Mouse (Mus musculus) limb, embryonic 11.5 days (tissue): Measurements from ENCODE around the gene Eomes. TPM values are rescaled to one million over a fixed set of nuclear protein-coding genes. Genes with fewer than 3 reads are reported as not detected.

ENCODE experiments used
- ATAC-seq: fragments of 200-750 bp; cut with Nextera tagmentation; 2 replicates; pipeline ENCODE4 v1.8.0; 2017; ENCODE audit warnings: low read depth; ENCODE audit not compliant: insufficient number of reproducible peaks, low FRiP score, low TSS enrichment
- DNase-seq: peaks from one replicate; pipeline ENCODE4 v3.0.0-alpha.2; 2015; ENCODE audit warnings: low spot score
- H3K27ac ChIP-seq: fragments of 300-500 bp; sonication (generic); replicated peaks from 2 replicates; pipeline ENCODE4 v1.5.1; 2014; ENCODE audit warnings: low read depth, mild to moderate bottlenecking, low read length
- H3K27me3 ChIP-seq: fragments of 300-500 bp; sonication (generic); 2 replicates; pipeline ENCODE4 v1.6.1; 2014; ENCODE audit warnings: mild to moderate bottlenecking, low read length, mixed read lengths; ENCODE audit not compliant: control insufficient read depth, insufficient read depth
- H3K36me3 ChIP-seq: fragments of 300-500 bp; sonication (generic); 2 replicates; pipeline ENCODE4 v1.6.1; 2014; ENCODE audit warnings: mild to moderate bottlenecking, low read length, moderate library complexity, mixed read lengths; ENCODE audit not compliant: control insufficient read depth, insufficient read depth
- H3K4me1 ChIP-seq: fragments of 300-500 bp; sonication (generic); 2 replicates; pipeline ENCODE4 v1.6.1; 2014; ENCODE audit warnings: low read length, mixed read lengths; ENCODE audit not compliant: control insufficient read depth, insufficient read depth
- H3K4me2 ChIP-seq: fragments of 300-500 bp; sonication (generic); 2 replicates; pipeline ENCODE4 v1.6.1; 2014; ENCODE audit warnings: low read depth, mild to moderate bottlenecking, moderate library complexity; ENCODE audit not compliant: severe bottlenecking
- H3K4me3 ChIP-seq: fragments of 300-500 bp; sonication (generic); 2 replicates; pipeline ENCODE4 v1.5.1; 2014; ENCODE audit warnings: low read depth, low read length
- H3K9ac ChIP-seq: fragments of 300-500 bp; sonication (generic); 2 replicates; pipeline ENCODE4 v1.6.1; 2014; ENCODE audit warnings: mild to moderate bottlenecking, low read length
- H3K9me3 ChIP-seq: fragments of 300-500 bp; sonication (generic); 2 replicates; pipeline ENCODE4 v1.6.1; 2016; ENCODE audit warnings: low read length; ENCODE audit not compliant: control insufficient read depth
- WGBS: fragments of 180-500 bp; shearing (Covaris S2); extraction: QIAGEN DNeasy Blood & Tissue Kit; methylation state at CpG from one replicate; pipeline ENCODE4 v1.1.7; 2014; 5-methylcytosine and 5-hydroxymethylcytosine counted together
- polyA plus RNA-seq: library from polyadenylated mRNA; unstranded; fragments of >200 nt; fragmentation: Nextera tagmentation; extraction: Ambion mirVana; gene quantifications from 2 replicates; pipeline ENCODE4 v1.2.1, GENCODE M21; 2014

The Eomes gene
- polyA plus RNA-seq, 1 experiment from 2014 or later, result 1.1 TPM

GRCm38 (mm10) chr9:118480292-118480690, 2.3 kb downstream of the Eomes start:
- H3K27me3 ChIP-seq, result peaks cover 75% of the 10 kb centered on the region
- DNase-seq (no peak), ATAC-seq (no peak)
- H3K27ac ChIP-seq, result no peak overlapping the region
- WGBS, result 2% methylated on average over 14 of the region's 14 CpGs
- no peak overlapping the region for H3K4me3 ChIP-seq
- no peak overlapping the region for H3K4me2 ChIP-seq
- H3K4me1 ChIP-seq, result peaks cover 16% of the 10 kb centered on the region; the same call in 1 of the 2 replicates
- H3K36me3 ChIP-seq, result no peaks in the 10 kb centered on the region
- H3K9ac ChIP-seq, result no peak overlapping the region
- H3K9me3 ChIP-seq, result no peaks in the 10 kb centered on the region

- WGBS, result 82% methylated on average over 10 of the region's 10 CpGs
- H3K4me1 ChIP-seq, result peaks cover 16% of the 10 kb centered on the region; the same call in 1 of the 2 replicates
- no peak overlapping the region for H3K27ac ChIP-seq
- no peak overlapping the region for H3K4me3 ChIP-seq
- no peak overlapping the region for H3K9ac ChIP-seq
- ATAC-seq, result no peak
- no peak for DNase-seq
- no peak overlapping the region for H3K4me2 ChIP-seq
- H3K27me3 ChIP-seq, result peaks cover 79% of the 10 kb centered on the region
- H3K36me3 ChIP-seq, result no peaks in the 10 kb centered on the region
- no peaks in the 10 kb centered on the region for H3K9me3 ChIP-seq
Measured at GRCm38 (mm10) chr9:118482210-118482609, 4.2 kb downstream of the Eomes start.

- Histone ChIP-seq H3K4me2 (peak overlapping the region; percentile 18), H3K4me3 (no peak overlapping the region), H3K27ac (no peak overlapping the region), H3K36me3 (no peaks in the 10 kb centered on the region), H3K27me3 (peaks cover 56% of the 10 kb centered on the region), H3K9me3 (no peaks in the 10 kb centered on the region), H3K9ac (no peak overlapping the region), H3K4me1 (peaks cover 12% of the 10 kb centered on the region; the same call in 1 of the 2 replicates)
- DNase-seq (peak; percentile 57), ATAC-seq (no peak)
- 1% methylated on average over 32 of the region's 32 CpGs for WGBS
Measured at GRCm38 (mm10) chr9:118486361-118487095, 8.5 kb downstream of the Eomes start.

DNA sequence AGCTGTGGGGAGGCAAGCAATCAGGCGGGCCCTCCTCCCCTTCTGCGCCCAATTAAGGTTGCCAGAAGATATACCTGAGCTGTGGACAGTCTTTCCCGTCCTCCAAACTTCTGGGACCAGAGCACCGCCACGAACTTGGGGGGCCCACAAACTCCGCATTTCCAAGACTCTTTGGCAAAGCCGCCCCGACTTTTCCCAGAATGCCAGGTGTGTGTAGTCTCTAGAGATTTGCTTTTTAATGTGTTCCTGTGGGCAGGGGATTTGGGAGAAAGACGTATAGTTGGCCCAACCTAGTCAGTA, 9.0 kb downstream of the Eomes start:
- Histone ChIP-seq H3K4me2 (peak overlapping the region; percentile 18; the same call in 1 of the 2 replicates), H3K9me3 (no peaks in the 10 kb centered on the region), H3K27ac (no peak overlapping the region), H3K36me3 (no peaks in the 10 kb centered on the region), H3K4me3 (no peak overlapping the region), H3K4me1 (peaks cover 12% of the 10 kb centered on the region; the same call in 1 of the 2 replicates), H3K27me3 (peaks cover 52% of the 10 kb centered on the region), H3K9ac (no peak overlapping the region)
- DNase-seq, result peak; percentile 49
- under 1% methylated on average over 9 of the region's 9 CpGs for WGBS
- no peak for ATAC-seq

- DNase-seq (peak; percentile 62), ATAC-seq (no peak)
- Histone ChIP-seq H3K27ac (no peak overlapping the region), H3K4me1 (peaks cover 12% of the 10 kb centered on the region; the same call in 1 of the 2 replicates), H3K36me3 (no peaks in the 10 kb centered on the region), H3K27me3 (peaks cover 48% of the 10 kb centered on the region), H3K9ac (no peak overlapping the region), H3K4me3 (peak overlapping the region; percentile 20), H3K4me2 (peak overlapping the region; percentile 49), H3K9me3 (no peaks in the 10 kb centered on the region)
- WGBS, result under 1% methylated on average over 22 of the region's 22 CpGs
Measured at GRCm38 (mm10) chr9:118487636-118488035, 9.6 kb downstream of the Eomes start.

DNA sequence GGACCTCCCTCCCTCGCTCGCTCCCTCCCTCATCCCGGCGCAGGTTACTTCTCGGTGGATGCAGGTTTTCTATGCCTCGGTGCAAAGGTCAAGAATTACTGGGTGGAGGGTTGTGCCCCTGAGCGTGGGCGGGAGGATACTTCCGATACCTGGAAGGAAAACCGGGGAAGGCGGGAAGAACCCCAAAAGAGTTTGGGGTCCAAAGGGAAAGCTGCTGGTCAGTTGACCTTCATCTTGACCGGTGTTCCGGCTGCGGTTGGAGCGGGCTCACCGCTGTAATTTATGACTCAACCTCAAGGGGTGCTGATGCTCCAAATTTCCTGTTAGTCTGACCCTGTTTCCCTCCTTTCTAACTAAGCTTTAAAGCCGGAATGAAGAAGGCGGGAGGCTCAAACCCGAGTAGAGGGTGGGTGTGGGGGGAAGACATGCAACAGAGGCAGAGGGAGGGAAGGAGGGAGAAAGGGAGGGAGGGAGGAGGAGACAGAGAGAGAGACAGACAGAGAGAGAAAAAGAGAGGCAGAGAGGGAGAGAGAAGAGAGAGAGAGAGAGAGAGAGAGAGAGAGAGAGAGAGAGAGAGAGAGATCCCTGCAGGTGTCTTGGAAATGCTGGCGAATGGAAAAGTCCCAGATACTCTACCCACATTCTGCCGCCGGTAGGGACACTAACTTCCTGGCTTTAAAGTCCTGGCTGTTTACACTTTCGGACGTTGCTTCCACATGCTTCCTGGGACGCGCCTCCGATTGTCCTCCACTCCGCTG, 10.3 kb downstream of the Eomes start:
- Histone ChIP-seq H3K4me1 (peaks cover 12% of the 10 kb centered on the region; the same call in 1 of the 2 replicates), H3K27ac (no peak overlapping the region), H3K36me3 (no peaks in the 10 kb centered on the region), H3K27me3 (peaks cover 48% of the 10 kb centered on the region), H3K9me3 (no peaks in the 10 kb centered on the region), H3K4me2 (peak overlapping the region; percentile 49), H3K4me3 (peak overlapping the region; percentile 20), H3K9ac (no peak overlapping the region)
- DNase-seq, result peak; percentile 71
- no peak for ATAC-seq
- WGBS, result under 1% methylated on average over 28 of the region's 28 CpGs

DNA sequence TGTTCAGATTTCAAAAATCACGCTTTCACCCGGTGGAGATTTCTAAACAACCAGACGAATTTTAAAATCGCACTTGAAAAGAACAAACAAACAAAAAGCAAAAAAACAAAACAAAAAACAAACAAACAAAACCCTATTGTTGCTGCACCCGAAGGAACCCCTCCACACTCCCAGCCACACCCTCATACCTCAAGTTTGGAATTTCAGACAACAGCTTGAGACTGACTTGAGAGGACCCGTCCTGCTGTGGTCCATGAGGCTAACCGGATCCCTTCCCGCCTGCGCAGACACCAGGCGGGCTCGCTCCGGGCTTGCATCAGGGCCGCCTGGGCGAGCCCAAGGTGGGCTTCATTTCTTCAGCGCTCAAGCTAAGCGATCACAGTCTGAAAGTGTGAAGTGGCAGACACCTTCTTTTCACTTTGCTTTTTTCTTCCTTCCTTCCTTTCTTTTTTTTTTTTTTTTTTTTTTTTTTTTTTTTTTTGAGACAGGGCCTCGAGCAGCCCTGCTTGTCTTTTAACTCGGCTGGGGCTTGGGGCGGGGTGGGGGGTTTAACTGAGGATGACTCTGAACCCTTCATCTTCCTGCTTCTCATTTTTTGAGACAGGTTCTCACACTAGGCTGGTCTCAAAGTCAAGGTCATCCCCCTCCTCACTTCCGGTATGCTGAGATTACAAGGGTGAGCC, 11.0 kb downstream of the Eomes start:
- Histone ChIP-seq H3K27me3 (peaks cover 48% of the 10 kb centered on the region), H3K4me1 (peaks cover 12% of the 10 kb centered on the region; the same call in 1 of the 2 replicates), H3K4me2 (peak overlapping the region; percentile 49), H3K27ac (no peak overlapping the region), H3K9ac (no peak overlapping the region), H3K9me3 (no peaks in the 10 kb centered on the region), H3K4me3 (peak overlapping the region; percentile 20; the same call in 1 of the 2 replicates), H3K36me3 (no peaks in the 10 kb centered on the region)
- ATAC-seq, result peak; percentile 80; the same call in 1 of the 2 replicates
- peak; percentile 64 for DNase-seq
- under 1% methylated on average over 20 of the region's 20 CpGs for WGBS

- Histone ChIP-seq H3K4me2 (peak overlapping the region; percentile 49), H3K27ac (no peak overlapping the region), H3K36me3 (no peaks in the 10 kb centered on the region), H3K4me3 (peak overlapping the region; percentile 9; the same call in 1 of the 2 replicates), H3K4me1 (peaks cover 12% of the 10 kb centered on the region; the same call in 1 of the 2 replicates), H3K9me3 (no peaks in the 10 kb centered on the region), H3K9ac (no peak overlapping the region), H3K27me3 (peaks cover 44% of the 10 kb centered on the region)
- WGBS, result under 1% methylated on average over 16 of the region's 16 CpGs
- DNase-seq (peak; percentile 87), ATAC-seq (peak; percentile 59; the same call in 1 of the 2 replicates)
Measured at GRCm38 (mm10) chr9:118489579-118490019, 11.6 kb downstream of the Eomes start.
